Mouse (Mus musculus) lung, embryonic 16.5 days (tissue): Measurements from ENCODE around the gene Parn. TPM values are rescaled to one million over a fixed set of nuclear protein-coding genes. Genes with fewer than 3 reads are reported as not detected.
A peak's percentile ranks its signal among the peaks of the same experiment; 100 is the strongest.

ENCODE experiments used
- ATAC-seq: fragments of 200-750 bp; cut with Nextera tagmentation; 2 replicates; pipeline ENCODE4 v1.8.0; 2017; ENCODE audit warnings: low read depth, mild to moderate bottlenecking, moderate library complexity
- H3K27ac ChIP-seq: fragments of 300-500 bp; sonication (generic); 2 replicates; pipeline ENCODE4 v1.5.1; 2014; ENCODE audit warnings: mild to moderate bottlenecking, control low read depth, low read length
- H3K27me3 ChIP-seq: fragments of 300-500 bp; sonication (generic); 2 replicates; pipeline ENCODE4 v1.6.1; 2014; ENCODE audit warnings: low read depth, low read length, mixed read lengths; ENCODE audit not compliant: control insufficient read depth, insufficient read depth
- H3K36me3 ChIP-seq: fragments of 300-500 bp; sonication (generic); 2 replicates; pipeline ENCODE4 v1.6.1; 2014; ENCODE audit warnings: low read length; ENCODE audit not compliant: control insufficient read depth, insufficient read depth
- H3K4me1 ChIP-seq: fragments of 300-500 bp; sonication (generic); replicated peaks from 2 replicates; pipeline ENCODE4 v1.6.1; 2014; ENCODE audit warnings: low read length, mixed read lengths; ENCODE audit not compliant: control insufficient read depth, insufficient read depth
- H3K4me2 ChIP-seq: fragments of 300-500 bp; sonication (generic); 2 replicates; pipeline ENCODE4 v1.6.1; 2014; ENCODE audit warnings: low read depth, low read length, control low read depth
- H3K4me3 ChIP-seq: fragments of 300-500 bp; sonication (generic); 2 replicates; pipeline ENCODE4 v1.5.1; 2014; ENCODE audit warnings: mild to moderate bottlenecking, low read length, control low read depth
- H3K9ac ChIP-seq: fragments of 300-500 bp; sonication (generic); 2 replicates; pipeline ENCODE4 v1.6.1; 2014; ENCODE audit warnings: low read length, control low read depth
- H3K9me3 ChIP-seq: fragments of 300-500 bp; sonication (generic); 2 replicates; pipeline ENCODE4 v1.6.1; 2016; ENCODE audit warnings: low read length; ENCODE audit not compliant: control insufficient read depth
- WGBS: fragments of 180-500 bp; shearing (Covaris S2); extraction: QIAGEN DNeasy Blood & Tissue Kit; methylation state at CpG from one replicate; pipeline ENCODE4 v1.1.7; 2014; 5-methylcytosine and 5-hydroxymethylcytosine counted together
- polyA plus RNA-seq: library from polyadenylated mRNA; unstranded; fragments of >200 nt; fragmentation: Nextera tagmentation; extraction: Ambion mirVana; gene quantifications from 2 replicates; pipeline ENCODE4 v1.2.1, GENCODE M21; 2015

Gene Parn
- polyA plus RNA-seq, 1 experiment from 2014 or later, result 44.1 TPM

DNA sequence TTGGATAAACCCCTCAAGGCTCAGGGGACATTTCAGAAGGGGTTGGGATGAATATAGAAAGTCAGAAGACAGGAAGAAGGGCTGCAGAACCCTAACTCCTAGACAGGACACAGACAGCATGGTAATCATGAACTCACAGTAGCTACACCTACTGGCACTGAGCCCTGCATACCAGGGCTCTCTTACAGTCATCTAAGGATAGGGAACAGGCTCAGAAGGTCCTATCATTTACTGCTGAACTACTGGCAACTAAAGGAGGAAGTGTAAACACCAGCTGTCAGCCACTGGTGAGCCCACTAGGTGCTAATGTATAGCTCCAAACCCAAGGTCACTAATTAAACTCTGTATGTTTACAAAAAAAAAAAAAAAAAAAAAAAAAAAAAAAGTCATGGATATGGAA is 56.6 kb downstream of the Parn start:
- Histone ChIP-seq H3K9me3 (no peaks in the 10 kb centered on the region), H3K36me3 (no peaks in the 10 kb centered on the region), H3K27me3 (no peaks in the 10 kb centered on the region), H3K27ac (peak overlapping the region; percentile 91), H3K4me1 (peaks cover 11% of the 10 kb centered on the region), H3K9ac (no peak overlapping the region), H3K4me3 (no peak overlapping the region), H3K4me2 (no peak overlapping the region)
- peak; percentile 88 for ATAC-seq

- Histone ChIP-seq H3K27me3 (no peaks in the 10 kb centered on the region), H3K4me1 (peaks cover 11% of the 10 kb centered on the region), H3K36me3 (no peaks in the 10 kb centered on the region; the same call in 1 of the 2 replicates), H3K4me3 (no peak overlapping the region), H3K4me2 (no peak overlapping the region), H3K9me3 (no peaks in the 10 kb centered on the region), H3K9ac (no peak overlapping the region), H3K27ac (peak overlapping the region; percentile 91)
- WGBS, result 26% methylated on average over 5 of the region's 5 CpGs
- peak; percentile 88 for ATAC-seq
These were observed 57.0 kb downstream of the Parn start for GRCm38 (mm10) chr16:13610951-13611381.

DNA sequence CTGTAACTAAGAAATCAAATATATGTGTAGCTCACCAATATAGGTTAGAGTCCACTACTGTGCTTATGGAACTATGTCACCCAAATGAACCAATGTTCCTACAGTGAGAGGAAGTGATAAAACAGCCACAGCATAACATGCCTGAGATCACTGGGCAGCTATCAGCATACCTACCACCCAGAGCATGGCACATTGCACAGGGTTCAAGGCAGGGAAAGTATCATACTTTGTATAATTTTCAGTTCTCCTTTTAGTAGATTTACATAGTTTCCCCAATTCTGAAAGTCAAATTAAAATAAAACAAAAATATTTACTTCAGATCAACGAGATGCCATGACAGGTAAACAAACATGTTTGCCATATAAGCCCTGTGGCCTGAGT is 59.3 kb downstream of the Parn start:
- WGBS, result 79% methylated on average over 1 of the region's 1 CpGs
- Histone ChIP-seq H3K9me3 (no peaks in the 10 kb centered on the region), H3K27me3 (no peaks in the 10 kb centered on the region), H3K4me1 (peaks cover 11% of the 10 kb centered on the region), H3K9ac (no peak overlapping the region), H3K4me3 (no peak overlapping the region), H3K27ac (no peak overlapping the region), H3K4me2 (no peak overlapping the region), H3K36me3 (no peaks in the 10 kb centered on the region; the same call in 1 of the 2 replicates)
- ATAC-seq, result no peak

GRCm38 (mm10) chr16:13607987-13608704 is 59.8 kb downstream of the Parn start:
- Histone ChIP-seq H3K4me3 (no peak overlapping the region), H3K4me2 (no peak overlapping the region), H3K27ac (no peak overlapping the region), H3K27me3 (no peaks in the 10 kb centered on the region), H3K9ac (no peak overlapping the region), H3K9me3 (no peaks in the 10 kb centered on the region), H3K4me1 (peaks cover 11% of the 10 kb centered on the region), H3K36me3 (no peaks in the 10 kb centered on the region; the same call in 1 of the 2 replicates)
- 84% methylated on average over 4 of the region's 4 CpGs for WGBS
- no peak for ATAC-seq

- Histone ChIP-seq H3K27ac (no peak overlapping the region), H3K4me1 (no peaks in the 10 kb centered on the region), H3K9me3 (peaks cover 1% of the 10 kb centered on the region), H3K36me3 (peaks cover 6% of the 10 kb centered on the region; the same call in 1 of the 2 replicates), H3K4me3 (no peak overlapping the region), H3K27me3 (no peaks in the 10 kb centered on the region), H3K9ac (no peak overlapping the region), H3K4me2 (no peak overlapping the region)
- ATAC-seq, result no peak
- WGBS, result 53% methylated on average over 1 of the region's 1 CpGs
These were observed 65.2 kb downstream of the Parn start for GRCm38 (mm10) chr16:13602779-13603178.

GRCm38 (mm10) chr16:13589049-13589408 is 78.9 kb downstream of the Parn start:
- ATAC-seq, result peak; percentile 49
- H3K9ac ChIP-seq, result no peak overlapping the region
- no peak overlapping the region for H3K4me3 ChIP-seq
- peaks cover 16% of the 10 kb centered on the region for H3K4me1 ChIP-seq
- peaks cover 3% of the 10 kb centered on the region; the same call in 1 of the 2 replicates for H3K36me3 ChIP-seq
- no peaks in the 10 kb centered on the region for H3K27me3 ChIP-seq
- peak overlapping the region; percentile 80 for H3K27ac ChIP-seq
- H3K9me3 ChIP-seq, result no peaks in the 10 kb centered on the region
- H3K4me2 ChIP-seq, result no peak overlapping the region
- WGBS, result 39% methylated on average over 2 of the region's 2 CpGs

GRCm38 (mm10) chr16:13588182-13589048 is 79.6 kb downstream of the Parn start:
- Histone ChIP-seq H3K9me3 (no peaks in the 10 kb centered on the region), H3K4me2 (no peak overlapping the region), H3K4me3 (no peak overlapping the region), H3K9ac (no peak overlapping the region), H3K27me3 (no peaks in the 10 kb centered on the region), H3K27ac (peak overlapping the region; percentile 80), H3K36me3 (peaks cover 6% of the 10 kb centered on the region; the same call in 1 of the 2 replicates), H3K4me1 (peaks cover 16% of the 10 kb centered on the region)
- peak; percentile 77 for ATAC-seq
- 53% methylated on average over 5 of the region's 5 CpGs for WGBS

GRCm38 (mm10) chr16:13585234-13585633 is 82.7 kb downstream of the Parn start:
- 48% methylated on average over 9 of the region's 9 CpGs for WGBS
- peaks cover 16% of the 10 kb centered on the region for H3K4me1 ChIP-seq
- no peak overlapping the region for H3K4me2 ChIP-seq
- ATAC-seq, result peak; percentile 49; the same call in 1 of the 2 replicates
- no peak overlapping the region for H3K9ac ChIP-seq
- H3K4me3 ChIP-seq, result no peak overlapping the region
- no peaks in the 10 kb centered on the region for H3K9me3 ChIP-seq
- H3K36me3 ChIP-seq, result peaks cover 3% of the 10 kb centered on the region; the same call in 1 of the 2 replicates
- H3K27me3 ChIP-seq, result no peaks in the 10 kb centered on the region
- 0 out of 2 replicates have a peak overlapping the region, but pooled peaks have one; percentile 15 for H3K27ac ChIP-seq

DNA sequence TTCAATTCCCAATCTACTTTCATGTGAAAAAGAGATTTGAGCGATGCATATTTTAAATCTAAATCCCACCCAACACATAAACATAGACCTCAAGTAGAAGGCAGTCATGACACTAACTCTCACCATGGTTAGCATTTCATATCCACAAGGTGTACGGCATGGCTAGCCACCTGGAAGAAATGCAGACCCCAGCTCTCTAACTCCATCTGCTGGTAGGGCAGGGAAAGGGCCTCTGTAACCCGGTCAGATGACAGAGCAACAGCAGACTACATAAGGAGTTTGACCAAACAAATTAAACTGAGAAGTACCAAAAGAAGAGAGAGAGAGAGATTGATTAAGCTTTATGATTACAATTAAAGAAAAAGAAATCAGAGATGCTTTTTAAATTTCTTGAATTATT is 87.2 kb downstream of the Parn start:
- no peak overlapping the region for H3K9ac ChIP-seq
- H3K27me3 ChIP-seq, result no peaks in the 10 kb centered on the region
- no peak for ATAC-seq
- peaks cover 3% of the 10 kb centered on the region; the same call in 1 of the 2 replicates for H3K36me3 ChIP-seq
- no peaks in the 10 kb centered on the region for H3K9me3 ChIP-seq
- no peak overlapping the region for H3K4me2 ChIP-seq
- H3K4me1 ChIP-seq, result no peaks in the 10 kb centered on the region
- 77% methylated on average over 3 of the region's 3 CpGs for WGBS
- no peak overlapping the region for H3K27ac ChIP-seq
- H3K4me3 ChIP-seq, result no peak overlapping the region
